Mouse (Mus musculus) heart, postnatal 10 days (tissue): ENCODE results near the gene Lrrc75b. TPM values are rescaled to one million over a fixed set of nuclear protein-coding genes. Genes with fewer than 3 reads are reported as not detected.
A peak's percentile ranks its signal among the peaks of the same experiment; 100 is the strongest.
"Not testable (repeated sequence)": the region's sequence is repeated elsewhere in the genome, so short reads cannot be mapped to it uniquely, and the experiment has no call there.

Experiments
- DNase-seq, 2 experiments: peaks; one replicate each; pipeline ENCODE4 v3.0.0; 2021
- intact Hi-C: fragments of 180-260 bp; cut with DNase I; formaldehyde crosslinking; loops from one replicate; pipeline ENCODE4 v1.15.1; 2025
- total RNA-seq, 2 experiments: library from RNA; stranded (reverse); gene quantifications; 2 replicates each; pipeline ENCODE4 v1.2.3; 2021

The Lrrc75b gene
- total RNA-seq, 2 experiments from 2014 or later: 1.0 to 1.2 TPM

GRCm38 (mm10) chr10:75547901-75548300 is 12.2 kb downstream of the Lrrc75b start:
- intact Hi-C loops: no loop called here
- no peak for DNase-seq

GRCm38 (mm10) chr10:75536123-75536522 is 24.0 kb downstream of the Lrrc75b start:
- intact Hi-C loops: no loop called here
- no peak for DNase-seq

GRCm38 (mm10) chr10:75535423-75535822 is 24.7 kb downstream of the Lrrc75b start:
- intact Hi-C loops: no loop called here
- peak; percentile 50 to 57 for DNase-seq

- intact Hi-C loops: no loop called here
- peak in 1 of 2 experiments; percentile 59 for DNase-seq
These were observed 25.2 kb downstream of the Lrrc75b start for GRCm38 (mm10) chr10:75534934-75535333.

GRCm38 (mm10) chr10:75534216-75534615 is 25.9 kb downstream of the Lrrc75b start:
- intact Hi-C loops: no loop called here
- no peak for DNase-seq

- DNase-seq: no peak
- intact Hi-C loops: no loop called here
These were observed 28.5 kb downstream of the Lrrc75b start for GRCm38 (mm10) chr10:75531532-75532090.

GRCm38 (mm10) chr10:75530322-75530721 is 29.8 kb downstream of the Lrrc75b start:
- DNase-seq: no peak
- intact Hi-C loops: no loop called here

- intact Hi-C loops, DNase-seq: not testable (repeated sequence)
These were observed 34.7 kb downstream of the Lrrc75b start for GRCm38 (mm10) chr10:75525450-75525849.

- no peak for DNase-seq
- intact Hi-C loops: no loop called here
These were observed 38.5 kb downstream of the Lrrc75b start for GRCm38 (mm10) chr10:75521643-75522042.

- intact Hi-C loops: no loop called here
- DNase-seq: no peak
These were observed 39.5 kb downstream of the Lrrc75b start for GRCm38 (mm10) chr10:75520581-75520980.

- peak; percentile 99 for DNase-seq
- intact Hi-C loops: no loop called here
These were observed 42.4 kb downstream of the Lrrc75b start, which contains the start of gene Gucd1 for GRCm38 (mm10) chr10:75517758-75518143. Gene Gucd1 (minus strand): TSS chr10:75517972.

GRCm38 (mm10) chr10:75517073-75517757 is 42.9 kb downstream of the Lrrc75b start, which contains the start of gene Snrpd3:
Gene Snrpd3 (plus strand): TSS chr10:75517551.
- intact Hi-C loops: no loop called here

GRCm38 (mm10) chr10:75516724-75517072 is 43.4 kb downstream of the Lrrc75b start:
- intact Hi-C loops: no loop called here
- no peak for DNase-seq

More at GRCm38 (mm10) chr10:75517073-75517757, 42.9 kb downstream of the Lrrc75b start, which contains the start of gene Snrpd3:
- DNase-seq: peak; percentile 95 to 96

- DNase-seq: peak in 1 of 2 experiments; percentile 31
- intact Hi-C loops: no loop called here
These were observed 43.9 kb downstream of the Lrrc75b start for GRCm38 (mm10) chr10:75516038-75516723.

- intact Hi-C loops: no loop called here
- no peak for DNase-seq
These were observed 44.7 kb downstream of the Lrrc75b start for GRCm38 (mm10) chr10:75515216-75516037.

- no peak for DNase-seq
- intact Hi-C loops: no loop called here
These were observed 45.8 kb downstream of the Lrrc75b start for GRCm38 (mm10) chr10:75514361-75514760.

- no peak for DNase-seq
- intact Hi-C loops: no loop called here
These were observed 46.6 kb downstream of the Lrrc75b start for GRCm38 (mm10) chr10:75513306-75514067.

- intact Hi-C loops: no loop called here
- DNase-seq: no peak
These were observed 47.3 kb downstream of the Lrrc75b start for GRCm38 (mm10) chr10:75512796-75513195.

- DNase-seq: no peak
- intact Hi-C loops: no loop called here
These were observed 48.2 kb downstream of the Lrrc75b start for GRCm38 (mm10) chr10:75511897-75512296.

GRCm38 (mm10) chr10:75511060-75511459 is 49.1 kb downstream of the Lrrc75b start:
- intact Hi-C loops: no loop called here
- DNase-seq: no peak
